Mouse (Mus musculus): ENCODE measurements around the gene Zfp281. TPM values are rescaled to one million over a fixed set of nuclear protein-coding genes. Genes with fewer than 3 reads are reported as not detected.

The Zfp281 gene
- total RNA-seq, 2 experiments from 2014 or later = 8.3 to 10.9 TPM

DNA sequence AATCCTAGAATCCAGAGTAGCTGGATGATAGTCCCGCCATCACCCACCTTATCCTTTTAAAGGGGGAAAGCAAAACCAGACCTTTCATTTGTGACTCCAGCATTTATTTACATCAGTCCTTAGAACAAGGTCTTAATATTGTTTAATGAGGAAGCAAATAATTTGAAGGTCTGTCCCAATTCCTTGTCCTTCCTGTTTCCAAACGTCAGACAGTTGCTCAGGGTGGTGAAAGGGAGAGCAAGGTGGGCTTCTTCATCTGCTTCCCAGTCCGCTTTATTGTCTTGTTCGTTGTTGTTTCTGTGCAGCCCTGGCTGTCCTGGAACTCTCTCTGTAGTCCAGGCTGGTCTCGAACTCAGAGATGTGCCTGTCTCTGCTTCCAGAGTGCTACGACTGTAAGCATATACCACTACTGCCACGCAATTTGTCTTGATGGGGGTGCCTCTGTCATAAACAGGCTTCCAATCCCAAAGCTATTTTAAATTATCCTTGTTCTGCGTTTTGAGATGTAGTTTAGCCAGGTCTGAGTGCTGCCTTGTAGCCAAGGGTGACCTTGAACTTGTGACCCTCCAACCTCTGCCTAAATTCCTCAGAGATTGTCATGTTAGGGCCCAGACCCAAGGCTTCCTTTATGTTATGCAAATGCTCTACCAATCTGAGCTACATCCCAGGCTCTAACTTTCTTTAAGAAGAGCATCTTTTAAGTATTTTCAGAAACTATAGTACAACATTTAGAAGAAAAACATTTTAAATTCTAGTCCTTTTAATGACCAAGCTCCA, 21.3 kb downstream of the Zfp281 start:
- intact Hi-C loops (cut with DNase I) = no loop called here

DNA sequence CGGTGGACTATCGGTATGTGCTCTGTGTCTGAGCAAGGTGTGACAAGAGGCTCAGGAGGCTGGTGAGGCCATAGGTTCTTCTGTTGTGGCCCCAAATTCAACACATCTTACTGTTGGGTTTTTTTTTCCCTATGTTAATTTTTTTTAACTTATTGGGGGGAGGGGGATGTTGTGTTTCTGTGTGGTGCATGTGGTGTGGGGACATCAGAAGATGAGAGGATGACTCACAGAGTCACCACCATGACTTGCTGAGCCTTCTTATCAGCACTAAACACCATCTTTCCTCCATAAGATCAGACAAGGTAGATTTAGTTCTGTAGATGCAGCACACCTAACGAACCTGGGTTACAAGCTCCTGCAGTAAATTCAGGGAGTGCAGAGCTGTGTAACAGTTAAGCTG, 27.4 kb downstream of the Zfp281 start:
- no peak for DNase-seq
- intact Hi-C loops (cut with DNase I) = no loop called here

More for the DNA sequence above, 21.3 kb downstream of the Zfp281 start:
- DNase-seq = no peak

DNA sequence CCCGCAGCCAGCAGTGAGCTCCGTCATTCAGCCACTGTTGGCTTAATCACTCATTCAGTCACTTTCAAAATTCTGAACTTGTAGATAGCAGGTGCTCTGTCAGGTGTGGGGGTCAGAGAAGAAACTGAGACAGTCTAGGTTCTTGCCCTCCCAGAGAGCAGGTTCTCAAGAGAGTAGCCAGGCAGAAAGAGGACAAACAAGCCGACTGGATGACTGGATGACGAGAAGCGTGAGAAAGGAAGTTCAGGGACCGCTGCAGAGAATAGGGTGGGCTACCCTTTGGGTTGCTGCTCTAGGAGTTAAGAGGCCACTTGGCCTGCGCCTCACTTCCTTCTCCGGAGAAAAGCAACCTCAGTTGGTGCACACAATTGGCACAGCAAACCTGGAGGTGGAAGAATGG, 28.8 kb downstream of the Zfp281 start:
- no peak for DNase-seq
- intact Hi-C loops (cut with DNase I) = no loop called here

DNA sequence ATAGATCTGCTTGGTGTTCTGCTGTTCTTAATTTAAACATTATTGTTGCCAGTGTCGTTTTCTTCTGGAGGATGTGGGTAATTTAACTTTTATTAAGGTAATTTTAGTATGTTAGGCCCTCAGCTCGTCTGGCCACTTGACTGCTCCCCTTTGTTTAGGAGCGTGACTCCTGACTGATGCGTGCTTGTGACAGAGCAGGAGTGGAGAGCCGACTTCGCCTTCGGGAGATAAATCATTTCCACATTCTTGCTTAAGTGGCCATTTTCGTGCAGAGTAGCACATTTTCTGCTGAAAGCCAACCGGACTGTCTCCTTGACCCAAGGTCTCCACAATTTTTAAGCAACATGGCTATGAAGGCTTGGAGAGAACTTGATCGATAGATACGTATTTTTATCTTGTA, 29.7 kb downstream of the Zfp281 start:
- DNase-seq = no peak
- intact Hi-C loops (cut with DNase I) = no loop called here

DNA sequence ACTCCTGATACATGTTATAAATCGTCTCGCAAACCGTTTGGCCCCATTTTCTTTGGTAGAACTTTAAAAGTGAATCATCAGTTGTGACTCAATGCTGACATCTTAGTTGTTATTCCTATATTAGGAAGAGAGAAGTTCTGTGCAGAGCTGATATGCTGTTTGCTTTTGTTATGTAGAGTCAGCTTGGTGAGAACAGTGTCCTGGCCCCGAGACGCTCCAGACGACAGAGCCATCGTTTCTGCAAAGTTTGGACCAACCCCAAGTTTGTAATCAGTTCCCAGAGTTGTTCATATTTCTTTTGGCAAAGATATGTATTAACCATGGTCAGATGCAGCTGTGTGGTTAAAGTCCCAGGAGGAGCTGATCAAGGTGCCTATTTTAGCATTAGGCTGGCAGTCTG, 31.9 kb downstream of the Zfp281 start:
- intact Hi-C loops (cut with DNase I) = no loop called here
- DNase-seq = no peak

DNA sequence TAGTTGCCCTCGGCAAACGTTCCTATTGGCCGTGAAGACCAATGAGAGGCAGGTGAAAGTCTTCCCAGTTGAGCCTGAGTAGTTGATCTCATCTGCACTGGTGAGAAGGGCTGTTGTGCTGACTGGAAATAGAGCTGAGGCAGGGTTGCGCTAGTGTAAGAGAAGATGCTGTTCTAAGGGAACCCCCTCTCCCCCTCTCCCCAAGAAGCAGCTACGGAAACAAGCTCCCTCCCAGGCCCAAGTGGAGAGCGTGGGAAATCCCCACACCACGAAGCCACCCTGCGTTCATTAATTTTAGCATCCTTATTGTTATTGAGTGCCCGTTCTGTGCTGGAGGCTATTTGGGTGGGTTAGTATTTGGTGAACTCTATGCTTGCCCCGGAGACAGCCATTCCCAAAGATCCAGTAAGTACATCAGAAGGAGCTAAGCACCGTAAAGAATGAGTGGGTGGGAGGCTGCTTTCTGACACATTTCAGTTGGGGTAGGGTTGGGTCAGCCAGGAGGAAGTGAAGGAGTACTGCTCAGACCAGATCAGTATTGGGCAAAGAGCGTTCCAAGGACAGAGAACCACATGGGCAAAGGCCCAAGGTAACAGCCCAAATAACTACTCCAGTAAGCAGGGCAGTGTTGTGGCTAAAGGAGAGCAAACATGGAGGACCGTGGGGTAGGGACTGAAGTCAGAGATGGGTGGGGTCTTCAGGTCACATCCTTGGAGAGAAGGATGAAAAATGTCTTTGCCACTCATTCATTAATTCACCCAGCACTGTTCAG, 33.9 kb downstream of the Zfp281 start:
- intact Hi-C loops (cut with DNase I) = no loop called here
- no peak for DNase-seq

DNA sequence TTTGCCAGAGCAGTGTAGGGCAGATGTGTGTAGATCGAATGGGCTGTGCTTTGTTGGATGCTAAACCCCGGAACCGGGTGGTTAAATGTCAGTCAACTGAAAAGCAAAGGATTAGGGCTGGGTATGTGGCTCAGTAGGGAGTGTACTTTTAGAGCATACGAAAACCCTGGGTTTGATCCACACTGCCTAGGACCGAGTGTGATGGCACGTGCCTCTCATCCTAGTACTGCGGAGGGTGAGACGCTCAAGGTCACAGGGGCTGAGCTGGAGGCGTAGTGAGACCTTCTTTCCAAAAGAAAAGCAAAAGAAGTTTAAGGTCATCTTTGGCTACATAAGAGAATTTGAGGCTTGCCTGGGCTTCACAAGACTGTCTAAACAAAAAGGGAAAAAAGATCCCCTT, 34.6 kb downstream of the Zfp281 start:
- no peak for DNase-seq
- intact Hi-C loops (cut with DNase I) = no loop called here

DNA sequence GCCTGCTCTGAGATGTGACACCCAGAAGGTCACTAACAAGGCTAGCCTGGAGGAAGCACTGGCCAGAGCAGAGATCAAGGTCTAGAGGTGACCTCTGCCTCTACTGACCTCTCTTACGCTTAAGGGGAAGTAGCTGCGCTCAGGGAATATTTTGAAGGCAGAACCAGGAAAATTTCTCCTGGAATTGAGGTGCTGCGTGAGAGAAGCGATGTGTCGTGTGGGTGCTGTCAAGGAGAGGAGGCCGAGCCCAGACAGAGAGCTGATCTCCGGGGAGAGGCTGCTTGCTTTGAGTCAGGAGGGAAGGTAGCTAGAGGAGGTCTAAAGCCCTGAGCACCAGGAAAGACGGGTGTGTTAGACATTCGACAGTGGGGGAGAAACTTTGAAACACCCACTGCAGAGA, 35.2 kb downstream of the Zfp281 start:
- DNase-seq = no peak
- intact Hi-C loops (cut with DNase I) = no loop called here

DNA sequence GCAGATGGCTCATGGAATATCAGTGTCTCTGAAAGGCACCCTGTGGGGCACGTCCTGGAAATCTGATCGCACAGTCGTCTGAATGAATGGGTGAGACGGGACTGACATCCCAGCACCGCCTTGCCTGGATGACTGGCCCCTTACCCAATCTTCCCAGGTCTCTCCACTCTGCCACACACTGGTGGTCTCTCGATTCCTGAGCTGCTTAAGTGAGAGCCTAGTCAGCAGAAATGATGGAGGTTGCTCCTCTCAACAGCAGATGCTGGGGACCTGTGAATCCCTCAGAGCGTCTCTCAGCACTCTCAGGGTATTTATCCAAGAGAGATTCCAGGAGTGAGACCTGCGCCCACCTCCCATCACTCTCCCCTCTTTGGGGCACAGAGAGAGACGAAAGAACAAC, 36.8 kb downstream of the Zfp281 start:
- no peak for DNase-seq
- intact Hi-C loops (cut with DNase I) = no loop called here

DNA sequence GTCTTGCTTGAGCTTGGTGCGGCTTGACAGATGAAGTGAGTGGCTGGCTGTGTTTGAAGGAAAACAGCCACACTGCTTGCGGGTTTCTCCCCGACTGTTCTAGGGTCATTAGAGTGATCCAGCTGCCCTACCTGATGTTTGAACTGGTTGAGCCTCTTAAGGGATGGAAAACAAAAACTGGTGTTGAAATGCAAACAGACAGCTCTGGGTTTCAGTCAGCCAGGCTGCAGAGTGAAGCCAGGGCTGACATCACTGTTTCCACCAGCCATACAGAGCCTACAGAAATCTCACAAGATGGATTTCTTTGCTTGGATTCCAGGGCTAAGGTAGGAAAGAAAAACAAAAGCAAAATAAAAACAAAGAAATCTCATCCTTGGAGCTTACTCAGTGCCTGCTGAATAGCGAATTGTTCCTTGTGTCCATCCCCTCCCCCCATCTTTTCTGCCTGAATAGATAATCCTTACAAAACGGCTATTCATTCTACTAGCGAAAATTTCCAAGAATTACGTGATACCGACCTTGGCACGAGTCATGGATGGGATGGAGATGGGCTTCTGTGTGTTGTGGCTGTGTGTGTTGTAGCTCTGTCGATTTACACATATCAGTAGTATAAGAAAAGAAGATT, 37.4 kb downstream of the Zfp281 start:
- intact Hi-C loops (cut with DNase I) = no loop called here
- DNase-seq = no peak

DNA sequence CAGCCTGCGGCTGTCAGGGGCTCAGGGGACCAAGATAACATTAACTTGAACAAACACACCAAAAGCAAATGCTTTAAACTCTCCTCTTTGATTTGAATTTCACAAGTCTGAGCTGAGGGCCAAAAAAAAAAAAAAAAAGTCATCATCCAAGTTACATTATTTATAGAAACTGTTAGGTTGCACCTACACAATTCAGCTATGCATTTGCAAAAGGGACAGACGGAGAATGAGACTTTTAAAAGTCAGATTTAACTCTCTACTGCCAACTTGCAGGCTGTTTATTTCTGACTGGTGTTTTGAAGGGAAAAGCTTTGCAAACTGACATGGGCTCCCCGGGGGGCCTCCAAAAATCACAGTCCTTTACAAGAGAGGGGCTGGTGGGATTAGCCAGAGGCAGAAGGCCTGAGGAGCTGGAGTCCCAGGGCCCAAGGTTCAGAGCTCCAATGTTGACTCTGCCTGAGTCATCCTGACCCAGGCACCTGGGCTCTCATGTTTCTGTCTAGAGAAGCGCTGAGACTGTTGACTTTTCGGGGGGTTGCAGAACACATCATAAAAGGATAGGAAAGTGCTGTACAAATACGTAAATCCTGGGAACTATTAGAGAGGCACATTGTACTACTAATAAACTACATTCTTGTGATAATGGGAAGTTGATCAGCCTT, 40.4 kb downstream of the Zfp281 start:
- intact Hi-C loops (cut with DNase I) = no loop called here
- DNase-seq = no peak

DNA sequence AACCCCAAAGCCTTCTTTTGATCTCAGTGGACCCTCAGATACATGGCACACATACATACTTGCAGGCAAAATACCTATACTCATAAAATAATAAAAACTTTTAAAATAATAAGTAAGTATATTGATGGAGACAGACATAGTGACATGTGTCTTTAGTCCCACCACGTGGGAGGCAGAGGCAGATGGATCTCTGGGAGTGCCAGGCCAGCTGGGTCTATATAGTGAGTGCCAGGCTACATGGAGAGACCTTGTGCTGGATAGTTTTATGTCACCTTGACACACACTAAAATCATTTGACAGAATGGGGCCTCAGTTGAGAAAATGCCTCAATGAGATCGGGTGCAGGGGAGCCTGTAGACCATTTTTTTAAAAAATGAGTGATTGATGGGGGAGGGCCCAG, 41.8 kb downstream of the Zfp281 start:
- intact Hi-C loops (cut with DNase I) = no loop called here
- no peak for DNase-seq

DNA sequence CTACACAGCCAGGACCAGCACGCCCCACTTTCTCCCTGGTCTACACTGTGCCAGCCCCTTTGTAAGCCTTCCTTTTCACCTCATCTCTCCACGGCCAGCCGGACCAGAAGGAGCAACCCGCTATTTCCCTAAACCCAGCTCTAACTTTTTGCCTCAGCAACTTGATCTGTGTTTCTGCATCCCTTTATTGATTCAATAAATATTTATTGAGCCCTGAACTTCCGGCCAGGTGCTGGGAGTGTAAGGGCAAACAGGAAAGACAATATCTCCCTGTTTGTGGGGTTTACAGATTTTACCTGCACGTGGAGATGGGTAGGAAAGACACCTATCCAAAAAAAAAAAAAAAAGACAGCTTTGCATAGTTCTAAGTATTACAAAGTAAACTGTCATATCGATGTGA, 45.2 kb downstream of the Zfp281 start:
- DNase-seq = no peak
- intact Hi-C loops (cut with DNase I) = no loop called here

DNA sequence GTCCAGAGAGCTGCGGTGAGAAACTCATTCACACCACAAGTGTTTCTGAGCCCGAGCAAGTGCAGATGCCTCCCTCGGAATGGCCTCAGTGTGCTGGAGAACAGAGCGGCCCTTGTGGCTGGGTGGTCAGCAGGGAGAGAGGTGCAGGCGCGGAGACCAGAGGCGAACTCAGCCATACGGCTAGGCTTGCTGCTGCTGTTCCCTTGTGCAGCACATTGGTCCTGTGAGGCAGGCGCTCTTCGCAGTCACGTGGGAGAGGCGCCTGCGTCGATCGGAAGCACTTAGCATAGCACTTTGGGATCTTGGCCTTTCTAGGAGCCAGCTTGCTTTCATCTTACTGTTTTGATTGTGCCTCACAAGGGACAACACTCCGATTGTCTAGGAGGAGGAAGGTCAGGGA, 45.7 kb downstream of the Zfp281 start:
- DNase-seq = no peak
- intact Hi-C loops (cut with DNase I) = no loop called here

DNA sequence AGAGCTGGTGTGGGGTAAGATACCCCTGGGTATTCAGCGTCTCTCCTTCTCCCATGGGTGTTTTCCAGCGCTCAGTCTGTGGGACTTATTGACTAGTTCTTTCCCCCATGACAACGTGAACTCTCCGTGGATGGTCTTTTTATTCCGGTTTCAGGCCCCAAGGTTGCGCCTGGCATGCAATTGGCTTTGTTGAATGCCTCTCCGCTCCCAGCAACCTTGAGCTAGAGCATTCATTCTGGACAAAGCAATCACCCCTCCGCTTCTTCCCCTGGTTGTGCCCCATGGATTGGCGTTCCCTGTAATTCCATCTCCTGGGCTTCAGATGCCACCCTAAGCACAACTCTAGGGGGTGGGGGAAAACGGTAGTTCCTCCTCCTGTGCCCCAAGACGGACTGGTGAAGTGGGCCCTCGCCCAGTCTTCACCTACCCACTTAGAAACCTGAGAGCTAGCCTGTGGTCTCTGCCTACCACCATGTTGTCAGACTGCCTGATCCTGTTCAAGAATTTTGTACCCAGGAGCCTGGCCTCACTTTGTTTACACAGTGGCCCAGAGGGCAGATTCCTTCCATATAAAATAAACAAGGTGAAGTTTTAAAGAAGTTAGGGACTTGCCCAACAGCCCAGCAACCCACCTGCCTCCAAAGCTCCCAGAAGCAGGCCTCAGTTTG, 47.2 kb downstream of the Zfp281 start:
- DNase-seq = no peak
- intact Hi-C loops (cut with DNase I) = no loop called here

DNA sequence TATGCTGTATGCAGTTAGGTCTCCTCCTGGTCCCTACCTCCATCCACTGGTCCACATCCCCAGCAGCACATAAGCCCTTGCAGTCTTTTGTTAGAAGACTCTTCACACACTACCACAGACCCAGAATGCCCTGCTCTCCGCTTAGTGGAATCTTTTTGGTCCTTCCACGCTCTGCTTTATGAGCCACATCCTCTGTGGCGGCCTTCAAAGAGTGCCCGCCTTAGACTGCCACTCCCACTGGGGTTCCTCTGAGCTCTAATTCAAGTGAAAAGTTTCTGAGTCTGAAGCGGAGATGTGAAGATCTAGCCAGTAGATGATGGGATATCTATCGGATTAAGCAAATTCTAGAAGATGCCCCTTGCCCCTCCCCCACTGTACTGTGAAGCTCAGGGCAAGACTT, 47.9 kb downstream of the Zfp281 start:
- DNase-seq = no peak
- intact Hi-C loops (cut with DNase I) = no loop called here

DNA sequence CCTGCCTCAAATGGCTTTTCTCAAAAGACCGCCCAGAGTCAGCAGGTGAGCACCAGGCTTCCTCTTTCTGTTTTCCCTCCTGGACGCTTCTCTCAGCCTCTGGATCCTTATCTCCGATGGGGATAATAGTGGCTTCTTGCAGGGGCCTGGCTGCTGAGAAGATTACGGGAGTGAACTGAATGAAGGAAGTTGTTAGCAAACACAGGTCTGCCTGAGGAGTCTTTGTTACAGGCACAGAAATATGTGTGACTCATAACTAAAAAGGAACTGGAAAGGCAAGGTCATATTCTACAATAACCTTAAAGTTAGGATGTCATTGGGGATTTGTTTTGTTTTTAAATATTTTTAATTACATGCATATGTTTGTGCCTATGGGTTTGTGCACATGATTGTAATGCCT, 48.6 kb downstream of the Zfp281 start:
- intact Hi-C loops (cut with DNase I) = no loop called here

DNA sequence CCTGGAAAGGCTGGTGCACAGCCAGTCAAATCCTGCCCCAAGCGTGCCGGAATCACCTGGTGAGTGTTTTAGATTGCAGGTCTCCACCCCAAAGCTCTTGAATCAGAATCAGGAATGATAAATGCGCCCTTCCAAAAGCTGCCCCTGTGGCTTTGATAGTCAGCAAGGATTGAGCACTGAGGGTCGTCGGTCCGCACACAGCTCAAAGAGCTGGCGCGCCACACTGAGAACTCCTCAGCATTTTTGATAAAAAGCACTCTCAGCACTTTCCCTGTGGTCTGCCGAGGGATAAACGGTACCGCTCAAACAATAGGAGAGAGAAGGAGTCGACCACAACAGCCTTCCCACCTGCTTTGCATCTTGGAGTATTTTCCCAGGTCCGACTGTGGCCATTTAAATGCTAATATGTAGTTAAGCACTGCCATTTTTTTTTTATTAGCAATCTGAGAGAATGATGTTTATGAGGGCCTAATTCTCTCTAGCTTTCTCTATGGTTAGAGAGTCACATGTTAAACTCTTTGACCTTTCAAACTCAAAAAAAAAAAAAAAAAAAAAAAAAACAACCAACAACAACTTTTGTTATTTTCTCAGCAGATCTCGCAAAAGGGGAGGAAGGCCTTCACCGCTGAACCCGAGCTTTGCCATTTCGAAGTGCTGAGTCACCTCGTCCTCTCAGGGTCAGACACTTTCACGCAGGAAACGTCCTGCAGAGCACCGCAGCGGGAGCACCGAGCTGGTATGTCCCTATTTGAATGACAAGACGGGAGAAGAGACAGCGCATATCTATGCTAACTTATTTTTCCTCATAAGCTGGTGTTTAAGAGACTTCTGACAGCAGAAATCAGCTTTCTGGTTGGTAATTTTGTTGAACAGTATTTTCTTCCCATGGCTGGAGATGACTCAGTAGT, 50.1 kb downstream of the Zfp281 start:
- intact Hi-C loops (cut with DNase I) = no loop called here
- DNase-seq = no peak

More for the DNA sequence above, 48.6 kb downstream of the Zfp281 start:
- DNase-seq = no peak

DNA sequence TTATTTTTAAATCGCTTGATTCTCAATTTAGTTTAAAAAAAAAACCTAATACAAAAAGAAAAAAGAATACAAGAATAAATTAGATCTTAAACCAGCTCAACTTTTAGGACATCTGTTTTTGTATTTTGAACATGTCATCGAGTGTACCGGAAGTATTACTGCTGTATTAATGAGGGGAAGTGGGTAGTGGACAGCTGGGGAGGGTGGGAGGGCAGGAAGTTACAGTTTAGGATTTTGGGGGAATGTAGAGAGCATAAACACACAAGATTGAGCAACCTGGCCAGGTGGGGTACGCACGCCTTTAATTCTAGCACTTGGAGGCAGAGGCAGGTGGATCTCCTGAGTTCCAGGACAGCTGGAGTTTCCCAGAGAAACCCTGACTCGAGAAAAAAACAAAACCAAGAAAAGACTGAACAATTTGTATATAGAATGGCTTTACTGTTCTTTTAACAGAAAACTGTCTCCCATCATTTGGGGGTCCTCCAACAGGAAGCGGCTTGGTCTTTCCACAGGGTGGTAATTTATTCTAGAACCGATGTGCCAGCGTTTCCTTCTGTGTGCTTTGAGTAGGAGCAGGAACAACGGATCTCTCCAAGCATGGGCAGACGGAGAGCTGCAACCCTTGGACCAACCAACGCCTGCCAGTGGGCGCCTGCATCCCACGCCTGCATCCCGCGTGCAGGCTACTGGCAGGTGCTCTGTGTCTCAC, 51.2 kb downstream of the Zfp281 start:
- DNase-seq = no peak
- intact Hi-C loops (cut with DNase I) = no loop called here
